Mouse (Mus musculus) heart, postnatal 0 days (tissue): ENCODE results near the gene Yy1. TPM values are rescaled to one million over a fixed set of nuclear protein-coding genes. Genes with fewer than 3 reads are reported as not detected.
A peak's percentile ranks its signal among the peaks of the same experiment; 100 is the strongest.

Experiments used
- ATAC-seq: fragments of 200-750 bp; cut with Nextera tagmentation; 2 replicates; pipeline ENCODE4 v1.8.0; 2017; ENCODE audit warnings: low read depth, moderate number of reproducible peaks, moderate library complexity; ENCODE audit not compliant: insufficient read depth
- DNase-seq: peaks from one replicate; pipeline ENCODE4 v3.0.0-alpha.2; 2016; ENCODE audit warnings: low spot score
- H3K27ac ChIP-seq: fragments of 300-500 bp; sonication (generic); 2 replicates; pipeline ENCODE4 v1.5.1; 2014; ENCODE audit warnings: low read depth, mild to moderate bottlenecking
- H3K27me3 ChIP-seq: fragments of 300-500 bp; sonication (generic); 2 replicates; pipeline ENCODE4 v1.6.1; 2014; ENCODE audit warnings: low read length, mixed read lengths; ENCODE audit not compliant: control insufficient read depth, insufficient read depth
- H3K36me3 ChIP-seq: fragments of 300-500 bp; sonication (generic); replicated peaks from 2 replicates; pipeline ENCODE4 v1.6.1; 2014; ENCODE audit warnings: low read length, mixed read lengths; ENCODE audit not compliant: control insufficient read depth, insufficient read depth
- H3K4me1 ChIP-seq: fragments of 300-500 bp; sonication (generic); 2 replicates; pipeline ENCODE4 v1.6.1; 2014; ENCODE audit warnings: antibody characterized with exemption; ENCODE audit not compliant: control insufficient read depth, insufficient read depth
- H3K4me2 ChIP-seq: fragments of 300-500 bp; sonication (generic); 2 replicates; pipeline ENCODE4 v1.6.1; 2014; ENCODE audit warnings: low read depth, mild to moderate bottlenecking, low read length, moderate library complexity
- H3K4me3 ChIP-seq: fragments of 300-500 bp; sonication (generic); 2 replicates; pipeline ENCODE4 v1.5.1; 2014; ENCODE audit warnings: low read depth, low read length
- H3K9ac ChIP-seq: fragments of 300-500 bp; sonication (generic); replicated peaks from 2 replicates; pipeline ENCODE4 v1.6.1; 2014; ENCODE audit warnings: low read depth, low read length, mixed read lengths
- H3K9me3 ChIP-seq: fragments of 300-500 bp; sonication (generic); replicated peaks from 2 replicates; pipeline ENCODE4 v1.6.1; 2016; ENCODE audit warnings: low read length; ENCODE audit not compliant: control insufficient read depth
- CTCF ChIP-seq: IDR thresholded peaks from 2 replicates; pipeline ENCODE4 v1.5.1; 2016; ENCODE audit warnings: antibody characterized with exemption, control low read depth, low read depth
- EP300 ChIP-seq: IDR thresholded peaks from 2 replicates; pipeline ENCODE4 v1.6.1; 2016; ENCODE audit warnings: antibody characterized with exemption, low read depth
- WGBS: fragments of 180-500 bp; shearing (Covaris S2); extraction: QIAGEN DNeasy Blood & Tissue Kit; methylation state at CpG from one replicate; pipeline ENCODE4 v1.1.7; 2014; 5-methylcytosine and 5-hydroxymethylcytosine counted together
- polyA plus RNA-seq: library from polyadenylated mRNA; unstranded; fragments of >200 nt; fragmentation: Nextera tagmentation; extraction: Ambion mirVana; gene quantifications from 2 replicates; pipeline ENCODE4 v1.2.1, GENCODE M21; 2015
- total RNA-seq: library from RNA; depleted of rRNA; stranded (reverse); fragments of >200 nt; gene quantifications from 2 replicates; pipeline ENCODE4 v1.2.3, GENCODE M21; 2014; ENCODE audit warnings: low replicate concordance

The Yy1 gene
- total and polyA plus RNA-seq, 2 experiments from 2014 or later = 7.6 to 21.5 TPM

DNA sequence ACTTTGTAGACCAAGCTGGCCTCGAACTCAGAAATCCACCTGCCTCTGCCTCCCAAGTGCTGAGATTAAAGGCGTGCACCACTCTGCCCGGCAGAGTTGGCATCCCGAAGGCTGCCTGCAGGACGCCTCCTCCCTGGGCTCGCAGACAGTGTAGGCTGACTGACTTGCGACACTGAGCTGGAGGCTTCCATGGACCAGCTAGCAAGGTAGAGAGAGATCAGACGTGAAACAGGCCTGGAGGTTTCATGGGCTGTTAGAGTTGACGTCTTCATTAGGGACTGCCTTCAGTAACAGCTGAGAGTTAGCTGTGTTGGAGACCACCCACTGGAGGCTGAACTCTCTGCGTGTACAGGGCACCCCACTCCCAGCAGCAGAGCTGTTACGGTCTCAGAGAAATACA is 33.5 kb upstream of the Yy1 start:
- ATAC-seq (no peak), DNase-seq (no peak)
- H3K36me3 ChIP-seq = no peaks in the 10 kb centered on the region
- 0 out of 2 replicates have a peak, but pooled peaks cover 4% of the 10 kb centered on the region for H3K4me1 ChIP-seq
- no peak overlapping the region for H3K4me3 ChIP-seq
- H3K9me3 ChIP-seq = no peaks in the 10 kb centered on the region
- H3K4me2 ChIP-seq = no peak overlapping the region
- no peak for TF ChIP-seq EP300
- H3K27me3 ChIP-seq = no peaks in the 10 kb centered on the region
- 84% methylated on average over 11 of the region's 11 CpGs for WGBS
- no peak overlapping the region for H3K9ac ChIP-seq
- H3K27ac ChIP-seq = no peak overlapping the region

DNA sequence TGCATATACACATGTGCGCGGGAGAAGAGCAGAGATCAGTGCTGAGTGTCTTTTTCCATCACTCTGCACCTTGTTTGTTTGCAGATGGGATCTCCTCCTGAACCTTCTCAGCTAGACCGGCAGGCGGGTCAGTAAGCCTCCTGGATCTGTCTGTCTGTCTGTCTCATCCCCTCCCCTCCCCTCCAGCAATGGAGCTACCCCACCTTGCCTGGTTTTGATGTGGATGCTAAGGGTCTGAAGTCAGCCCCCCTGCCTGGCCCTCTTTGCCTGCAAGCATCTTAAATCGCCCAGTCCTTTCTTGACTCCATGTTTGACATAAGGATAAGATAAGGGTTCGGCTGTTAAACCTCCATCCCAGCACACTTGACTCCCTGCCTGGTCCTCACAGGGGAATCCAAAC is 32.8 kb upstream of the Yy1 start:
- DNase-seq (no peak), ATAC-seq (no peak)
- H3K27me3 ChIP-seq = no peaks in the 10 kb centered on the region
- no peaks in the 10 kb centered on the region for H3K9me3 ChIP-seq
- no peak overlapping the region for H3K4me2 ChIP-seq
- WGBS = 50% methylated on average over 6 of the region's 6 CpGs
- TF ChIP-seq CTCF (no peak), EP300 (no peak)
- 0 out of 2 replicates have a peak, but pooled peaks cover 4% of the 10 kb centered on the region for H3K4me1 ChIP-seq
- no peak overlapping the region for H3K9ac ChIP-seq
- H3K36me3 ChIP-seq = no peaks in the 10 kb centered on the region
- H3K27ac ChIP-seq = no peak overlapping the region
- H3K4me3 ChIP-seq = no peak overlapping the region

DNA sequence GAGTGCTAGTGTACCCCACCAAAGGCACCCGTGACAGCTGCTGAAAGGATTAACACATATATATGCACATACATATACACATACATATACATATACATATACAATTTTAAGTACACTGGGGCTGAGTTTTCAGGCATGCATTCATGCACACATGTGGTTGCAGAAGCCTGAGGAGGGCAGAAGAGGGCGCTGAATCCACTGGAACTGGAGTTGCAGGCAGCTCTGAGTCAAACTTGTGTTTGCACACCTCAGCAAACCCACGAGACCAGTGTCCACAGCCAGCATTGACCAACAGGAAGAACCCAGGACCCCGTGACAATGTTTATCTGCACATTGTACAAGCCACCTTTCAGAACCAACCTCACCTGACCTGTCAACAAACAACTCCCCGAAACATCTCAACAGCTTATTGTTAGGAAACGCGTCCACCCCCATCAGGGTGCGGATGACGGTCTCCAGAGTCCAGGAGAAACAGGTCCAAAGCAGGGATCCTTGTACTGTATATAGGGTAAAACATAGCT is 32.2 kb upstream of the Yy1 start:
- 0 out of 2 replicates have a peak, but pooled peaks cover 4% of the 10 kb centered on the region for H3K4me1 ChIP-seq
- H3K9ac ChIP-seq = no peak overlapping the region
- no peaks in the 10 kb centered on the region for H3K9me3 ChIP-seq
- no peaks in the 10 kb centered on the region for H3K27me3 ChIP-seq
- ATAC-seq = no peak
- peak overlapping the region; percentile 24 for H3K27ac ChIP-seq
- WGBS = 61% methylated on average over 9 of the region's 9 CpGs
- H3K4me3 ChIP-seq = no peak overlapping the region
- H3K4me2 ChIP-seq = no peak overlapping the region
- H3K36me3 ChIP-seq = no peaks in the 10 kb centered on the region
- no peak for DNase-seq
- TF ChIP-seq CTCF (peak; percentile 32), EP300 (no peak)

DNA sequence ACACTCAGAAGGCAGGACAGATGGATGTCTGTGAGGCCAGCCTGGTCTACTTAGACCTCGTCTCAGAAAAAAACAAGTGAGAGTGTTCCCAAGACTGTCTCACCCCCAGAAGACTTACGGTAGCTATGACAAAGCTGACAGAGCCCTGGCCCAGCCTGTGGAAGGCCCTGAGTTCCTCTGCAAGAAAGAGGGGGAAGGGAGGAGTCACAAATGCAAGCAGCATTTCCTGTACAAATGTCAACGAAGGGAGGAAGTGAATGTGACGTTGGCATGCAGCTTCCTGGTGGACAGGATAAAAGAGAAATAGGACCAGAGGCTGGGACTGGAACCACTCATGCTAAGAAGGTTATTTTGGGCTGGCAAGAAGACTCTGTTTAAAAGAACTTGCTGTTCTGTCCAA is 31.6 kb upstream of the Yy1 start:
- Histone ChIP-seq H3K4me1 (peaks cover 8% of the 10 kb centered on the region; the same call in 1 of the 2 replicates), H3K36me3 (no peaks in the 10 kb centered on the region), H3K27me3 (no peaks in the 10 kb centered on the region), H3K9me3 (no peaks in the 10 kb centered on the region), H3K4me2 (no peak overlapping the region), H3K27ac (peak overlapping the region; percentile 24), H3K9ac (no peak overlapping the region), H3K4me3 (no peak overlapping the region)
- DNase-seq (peak; percentile 33), ATAC-seq (no peak)
- TF ChIP-seq CTCF (no peak), EP300 (peak; percentile 68; the same call in 1 of the 2 replicates)
- 54% methylated on average over 4 of the region's 4 CpGs for WGBS

DNA sequence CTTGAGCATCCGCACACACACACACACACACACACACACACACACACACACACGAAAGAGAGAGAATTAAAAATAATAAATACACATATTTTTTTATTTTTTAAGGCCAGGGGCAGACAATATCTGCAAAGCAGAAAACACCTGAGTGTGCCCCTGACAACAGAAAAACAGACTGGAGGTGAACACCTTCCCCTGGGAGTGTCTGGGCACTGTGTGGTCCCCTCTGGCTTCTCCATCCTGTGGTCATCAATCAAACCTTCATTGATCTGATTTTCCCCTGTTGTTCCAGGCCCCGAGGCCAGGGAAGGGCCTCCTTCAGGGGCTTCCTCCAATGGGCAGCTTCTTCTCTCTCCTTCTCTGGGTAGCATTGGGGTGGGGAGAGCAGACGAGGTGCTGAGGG is 31.1 kb upstream of the Yy1 start:
- Histone ChIP-seq H3K9me3 (no peaks in the 10 kb centered on the region), H3K36me3 (no peaks in the 10 kb centered on the region), H3K4me1 (peaks cover 12% of the 10 kb centered on the region; the same call in 1 of the 2 replicates), H3K27ac (peak overlapping the region; percentile 24; the same call in 1 of the 2 replicates), H3K9ac (no peak overlapping the region), H3K4me3 (no peak overlapping the region), H3K4me2 (no peak overlapping the region), H3K27me3 (no peaks in the 10 kb centered on the region)
- WGBS = 66% methylated on average over 4 of the region's 4 CpGs
- no peak for DNase-seq
- TF ChIP-seq CTCF (no peak), EP300 (0 out of 2 replicates have a peak, but pooled peaks have one; percentile 6)
- no peak for ATAC-seq
